Mouse (Mus musculus) bone marrow macrophage, adult 2 months (primary cell): ENCODE data around the gene Zfp354c.

ENCODE experiments used
- CTCF ChIP-seq: IDR thresholded peaks from 2 replicates; pipeline ENCODE4 v1.5.1; 2012; ENCODE audit warnings: low read depth, mild to moderate bottlenecking, low read length, moderate library complexity
- POLR2A ChIP-seq: IDR thresholded peaks from 2 replicates; pipeline ENCODE4 v1.6.1; 2012; ENCODE audit warnings: mild to moderate bottlenecking, low read depth, low read length, borderline replicate concordance

DNA sequence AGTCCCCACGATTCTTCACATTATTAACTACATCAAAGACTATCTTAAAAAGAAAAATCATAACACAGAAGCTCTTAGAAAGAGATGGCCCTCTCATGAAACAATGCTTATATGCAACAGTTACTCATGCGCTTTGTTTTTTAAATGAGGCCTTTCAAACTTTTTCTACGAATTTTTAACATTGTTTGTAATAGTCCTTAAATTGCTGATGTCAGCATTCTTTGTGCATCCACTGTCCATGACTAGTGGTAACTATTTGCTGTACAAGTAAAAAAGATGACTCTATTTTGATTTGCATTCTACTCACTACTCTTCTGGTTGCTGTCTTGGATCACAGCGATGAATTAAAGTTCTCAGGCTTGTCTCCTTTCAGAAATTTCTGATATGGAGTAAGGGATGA lies 13.3 kb downstream of the Zfp354c start:
- TF ChIP-seq CTCF (no peak), POLR2A (no peak)
